Mouse (Mus musculus) kidney, adult 2 months (tissue): ENCODE results near the gene Tmco1.

Experiments
- CTCF ChIP-seq: fragments of 200-500 bp; conservative IDR thresholded peaks from 2 replicates; pipeline ENCODE4 v1.5.1; 2011; ENCODE audit warnings: low read depth, mild to moderate bottlenecking, control low read depth, low read length, moderate library complexity, mixed read lengths; ENCODE audit not compliant: insufficient read depth, insufficient read length
- POLR2A ChIP-seq: fragments of 200-500 bp; IDR thresholded peaks from one replicate; pipeline ENCODE4 v1.6.1; 2011; ENCODE audit warnings: low read depth, low read length, control low read depth

- TF ChIP-seq CTCF (no peak), POLR2A (no peak)
Observed at GRCm38 (mm10) chr1:167262489-167263041, 45.6 kb upstream of the Tmco1 start.
